Mouse (Mus musculus): Measurements from ENCODE around the gene Rbfox3. TPM values are rescaled to one million over a fixed set of nuclear protein-coding genes. Genes with fewer than 3 reads are reported as not detected.

Gene Rbfox3
- total RNA-seq, 2 experiments from 2014 or later, result 272 to 280 TPM

Small RNA genes within 50 kb of the gene (microRNA-seq; reads per million reads assigned to microRNA genes)
- gene Gm25040, result not detected

Other genes starting within 250 kb of the Rbfox3 start
- not detected for gene Enpp7, start 76.6 kb upstream of the Rbfox3 start, total RNA-seq (2021)
- gene Cbx2, start 111.4 kb upstream of the Rbfox3 start, total RNA-seq (2021), result 1 to 10 TPM; 2.8 to 3.5 TPM
- 10 to 100 TPM; 11.3 to 15.3 TPM for gene Cbx8, start 129.4 kb upstream of the Rbfox3 start, total RNA-seq (2021)
- 10 to 100 TPM; 54.4 to 56.9 TPM for gene Cbx4, start 174.6 kb upstream of the Rbfox3 start, total RNA-seq (2021)

Measured in left cerebral cortex, postnatal 10 days (tissue).